ENCODE assay signal across 8 mouse cellular contexts in the genomic region with DNA sequence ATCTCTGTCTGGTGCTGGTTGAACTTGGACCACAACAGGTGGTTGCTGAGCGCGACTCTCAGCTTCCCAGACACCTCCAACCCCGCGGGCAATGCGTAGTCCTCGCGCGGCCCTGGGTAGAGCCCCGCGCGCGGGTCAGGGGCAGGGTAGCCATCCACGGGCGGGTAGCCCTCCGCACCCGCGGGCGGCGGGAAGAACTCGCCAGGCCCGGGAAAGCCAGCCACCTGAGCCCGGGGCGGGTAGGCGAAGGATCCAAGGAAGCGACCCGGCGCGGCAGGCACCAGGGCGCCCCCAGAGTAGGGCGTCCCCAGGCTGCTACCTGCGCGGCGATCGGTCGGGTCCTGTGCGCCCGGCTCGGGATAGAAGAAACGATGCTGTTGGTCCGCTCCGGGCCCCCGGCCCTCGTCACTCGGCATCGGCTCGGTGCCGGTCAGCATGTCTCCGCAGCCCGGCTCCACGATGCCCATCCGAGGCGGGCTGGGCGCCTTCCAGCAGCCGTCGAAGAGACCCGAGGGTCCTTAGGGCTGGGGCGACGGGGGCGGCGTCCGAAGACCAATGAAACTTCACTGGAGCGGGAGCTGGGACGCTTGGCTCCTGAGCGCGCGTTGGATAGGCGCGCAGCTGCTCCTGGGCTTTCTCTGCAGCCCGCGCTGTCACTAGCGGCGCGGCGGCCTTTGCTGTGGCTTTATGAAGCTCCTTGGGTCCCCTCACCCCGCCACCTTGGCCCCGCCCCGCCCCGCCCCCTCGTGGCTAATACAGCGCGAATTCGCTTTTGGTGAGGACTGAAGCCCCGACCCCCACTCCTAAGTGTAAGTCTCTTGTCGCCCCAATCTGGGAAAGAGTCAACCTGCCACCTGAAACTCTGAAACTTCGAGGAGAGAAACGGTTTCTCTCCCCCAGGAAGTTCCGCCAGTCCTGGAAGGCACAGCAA. TPM values are rescaled to one million over a fixed set of nuclear protein-coding genes. Genes with fewer than 3 reads are reported as not detected.
A peak's percentile ranks its signal among the peaks of the same experiment; 100 is the strongest.
DNase-seq lines count a peak whose midpoint lies in the region; ATAC-seq lines count a peak whose summit lies in the region.

A gene (minus strand): TSS at position 661 of the 931 bp plus-strand sequence.

- H3K4me1 ChIP-seq in kidney, embryonic 14.5 days (ENCODE audit: control insufficient read depth, insufficient read depth, low read length): peaks cover 14% of the 10 kb centered on the region; the same call in 1 of the 2 replicates
- H3K4me1 ChIP-seq in brown adipose tissue, adult 24 weeks (ENCODE audit: control insufficient read depth, insufficient read depth, insufficient read length, low read length): 0 out of 2 replicates have a peak, but pooled peaks cover 5% of the 10 kb centered on the region
- H3K4me1 ChIP-seq in intestine, embryonic 15.5 days (replicated peaks): peaks cover 15% of the 10 kb centered on the region
- H3K4me1 ChIP-seq in neural tube, embryonic 12.5 days: peaks cover 20% of the 10 kb centered on the region

- ATAC-seq in kidney, embryonic 14.5 days (ENCODE audit: low FRiP score, low TSS enrichment): peak; percentile 33; the same call in 1 of the 2 replicates
- ATAC-seq in intestine, embryonic 15.5 days: 0 out of 2 replicates have a peak, but pooled peaks have one; percentile 23
- no peak for ATAC-seq in neural tube, embryonic 12.5 days (ENCODE audit: low FRiP score, low read depth)

- peak within 1 kb of the TSS; percentile 44 for H3K4me3 ChIP-seq in kidney, embryonic 14.5 days (ENCODE audit: low read length)
- H3K4me3 ChIP-seq in brown adipose tissue, adult 24 weeks (ENCODE audit: insufficient read depth, low read depth, low read length): peak within 1 kb of the TSS; percentile 56
- H3K4me3 ChIP-seq in intestine, embryonic 15.5 days (replicated peaks): peak within 1 kb of the TSS; percentile 39
- peak within 1 kb of the TSS; percentile 36 for H3K4me3 ChIP-seq in neural tube, embryonic 12.5 days

- peak within 1 kb of the TSS; percentile 73 for H3K4me2 ChIP-seq in kidney, embryonic 14.5 days (replicated peaks; ENCODE audit: low read depth, low read length)
- H3K4me2 ChIP-seq in intestine, embryonic 15.5 days (replicated peaks): peak within 1 kb of the TSS; percentile 76
- H3K4me2 ChIP-seq in neural tube, embryonic 12.5 days (replicated peaks): peak within 1 kb of the TSS; percentile 71

- H3K9me3 ChIP-seq in kidney, embryonic 14.5 days (ENCODE audit: control insufficient read depth, low read length): no peaks in the 10 kb centered on the region
- H3K9me3 ChIP-seq in intestine, embryonic 15.5 days: no peaks in the 10 kb centered on the region
- no peaks in the 10 kb centered on the region for H3K9me3 ChIP-seq in neural tube, embryonic 12.5 days

- WGBS in kidney, embryonic 14.5 days: under 1% methylated on average over 86 of the region's 87 CpGs
- under 1% methylated on average over 87 of the region's 87 CpGs for WGBS in intestine, embryonic 15.5 days
- under 1% methylated on average over 87 of the region's 87 CpGs for WGBS in neural tube, embryonic 12.5 days

- no peak within 1 kb of the TSS for H3K27ac ChIP-seq in kidney, embryonic 14.5 days (ENCODE audit: low read depth, low read length)
- H3K27ac ChIP-seq in brown adipose tissue, adult 24 weeks (replicated peaks; ENCODE audit: low read depth, low read length): no peak within 1 kb of the TSS
- no peak within 1 kb of the TSS for H3K27ac ChIP-seq in intestine, embryonic 15.5 days
- H3K27ac ChIP-seq in neural tube, embryonic 12.5 days: no peak within 1 kb of the TSS

- H3K36me3 ChIP-seq in kidney, embryonic 14.5 days (ENCODE audit: control insufficient read depth, insufficient read depth, low read length): no peaks in the 10 kb centered on the region
- H3K36me3 ChIP-seq in intestine, embryonic 15.5 days: no peaks in the 10 kb centered on the region
- H3K36me3 ChIP-seq in neural tube, embryonic 12.5 days: no peaks in the 10 kb centered on the region

- no peak for DNase-seq in kidney, adult 9 months
- DNase-seq in adrenal gland, postnatal 10 days: no peak
- DNase-seq in spleen, adult 18-20 months: no peak
- DNase-seq in right cerebral cortex, postnatal 36 days (ENCODE audit: low spot score in 2 of 2): no peak

- peaks cover 53% of the 10 kb centered on the region for H3K27me3 ChIP-seq in kidney, embryonic 14.5 days (ENCODE audit: control insufficient read depth, insufficient read depth, low read length)
- H3K27me3 ChIP-seq in intestine, embryonic 15.5 days (replicated peaks): peaks cover 63% of the 10 kb centered on the region
- H3K27me3 ChIP-seq in neural tube, embryonic 12.5 days (replicated peaks): peaks cover 70% of the 10 kb centered on the region

- H3K9ac ChIP-seq in kidney, embryonic 14.5 days (ENCODE audit: low read depth, low read length): peak within 1 kb of the TSS; percentile 37
- H3K9ac ChIP-seq in intestine, embryonic 15.5 days: peak within 1 kb of the TSS; percentile 9
- peak within 1 kb of the TSS; percentile 40; the same call in 1 of the 2 replicates for H3K9ac ChIP-seq in neural tube, embryonic 12.5 days

RNA-seq across cellular contexts. Expression of the gene that starts here (rescaled TPM):
- 0.07 TPM in 1 of 2 replicates, not detected in the other for polyA plus RNA-seq in kidney, embryonic 14.5 days (2014; fragmentation: Nextera tagmentation; extraction: Ambion mirVana)
- polyA plus RNA-seq in brown adipose tissue, adult 24 weeks (2012; ENCODE audit: insufficient read depth, insufficient read length, missing spikeins): 0.75 and 1.1 TPM in 2 replicates
- polyA plus RNA-seq in intestine, embryonic 15.5 days (2015; fragmentation: Nextera tagmentation; extraction: Ambion mirVana): 0.24 and 0.25 TPM in 2 replicates
- polyA plus RNA-seq in neural tube, embryonic 12.5 days (2016; fragmentation: Nextera tagmentation; extraction: Ambion mirVana): 0.13 TPM in 1 of 2 replicates, not detected in the other
- under 1 TPM; 0.21 to 0.64 TPM for total RNA-seq in adrenal gland, postnatal 10 days (2021)

Comparison
In these comparisons a context has a peak if more than half of its experiments do, and no peak if none do; other contexts are left out.
1. Peak in ATAC-seq, H3K4me3 ChIP-seq, H3K9ac ChIP-seq and H3K4me2 ChIP-seq in kidney, embryonic 14.5 days; RNA of the gene not detected or under 1 TPM.
2. Peak in ATAC-seq, H3K4me3 ChIP-seq, H3K9ac ChIP-seq and H3K4me2 ChIP-seq in intestine, embryonic 15.5 days; RNA of the gene not detected or under 1 TPM.